Mouse (Mus musculus) embryonic facial prominence, embryonic 15.5 days (tissue): Measurements from ENCODE around the gene Cacnb4. TPM values are rescaled to one million over a fixed set of nuclear protein-coding genes. Genes with fewer than 3 reads are reported as not detected.

Experiments
- ATAC-seq: fragments of 200-750 bp; cut with Nextera tagmentation; 2 replicates; pipeline ENCODE4 v1.8.0; 2017; ENCODE audit warnings: low read depth, moderate TSS enrichment; ENCODE audit not compliant: insufficient number of reproducible peaks, low FRiP score, low TSS enrichment
- H3K27ac ChIP-seq: fragments of 300-500 bp; sonication (generic); replicated peaks from 2 replicates; pipeline ENCODE4 v1.5.1; 2015; ENCODE audit warnings: mild to moderate bottlenecking, inconsistent platforms
- H3K27me3 ChIP-seq: fragments of 300-500 bp; sonication (generic); 2 replicates; pipeline ENCODE4 v1.6.1; 2015; ENCODE audit warnings: inconsistent platforms
- H3K36me3 ChIP-seq: fragments of 300-500 bp; sonication (generic); 2 replicates; pipeline ENCODE4 v1.6.1; 2015; ENCODE audit warnings: mild to moderate bottlenecking, inconsistent platforms
- H3K4me1 ChIP-seq: fragments of 300-500 bp; sonication (generic); 2 replicates; pipeline ENCODE4 v1.6.1; 2015; ENCODE audit warnings: inconsistent platforms
- H3K4me2 ChIP-seq: fragments of 300-500 bp; sonication (generic); replicated peaks from 2 replicates; pipeline ENCODE4 v1.6.1; 2015; ENCODE audit warnings: mild to moderate bottlenecking, inconsistent platforms
- H3K4me3 ChIP-seq: fragments of 300-500 bp; sonication (generic); replicated peaks from 2 replicates; pipeline ENCODE4 v1.5.1; 2015; ENCODE audit warnings: mild to moderate bottlenecking, inconsistent platforms
- H3K9ac ChIP-seq: fragments of 300-500 bp; sonication (generic); 2 replicates; pipeline ENCODE4 v1.6.1; 2015; ENCODE audit warnings: inconsistent platforms
- H3K9me3 ChIP-seq: fragments of 300-500 bp; sonication (generic); replicated peaks from 2 replicates; pipeline ENCODE4 v1.6.1; 2016; ENCODE audit warnings: inconsistent platforms
- WGBS: fragments of 180-500 bp; shearing (Covaris S2); methylation state at CpG from one replicate; pipeline ENCODE4 v1.1.7; 2015; 5-methylcytosine and 5-hydroxymethylcytosine counted together
- polyA plus RNA-seq: library from polyadenylated mRNA; unstranded; fragments of >200 nt; fragmentation: Nextera tagmentation; extraction: Ambion mirVana; gene quantifications from 2 replicates; pipeline ENCODE4 v1.2.1, GENCODE M21; 2015

Cacnb4 gene
- polyA plus RNA-seq = 2.2 and 2.3 TPM in 2 replicates

DNA sequence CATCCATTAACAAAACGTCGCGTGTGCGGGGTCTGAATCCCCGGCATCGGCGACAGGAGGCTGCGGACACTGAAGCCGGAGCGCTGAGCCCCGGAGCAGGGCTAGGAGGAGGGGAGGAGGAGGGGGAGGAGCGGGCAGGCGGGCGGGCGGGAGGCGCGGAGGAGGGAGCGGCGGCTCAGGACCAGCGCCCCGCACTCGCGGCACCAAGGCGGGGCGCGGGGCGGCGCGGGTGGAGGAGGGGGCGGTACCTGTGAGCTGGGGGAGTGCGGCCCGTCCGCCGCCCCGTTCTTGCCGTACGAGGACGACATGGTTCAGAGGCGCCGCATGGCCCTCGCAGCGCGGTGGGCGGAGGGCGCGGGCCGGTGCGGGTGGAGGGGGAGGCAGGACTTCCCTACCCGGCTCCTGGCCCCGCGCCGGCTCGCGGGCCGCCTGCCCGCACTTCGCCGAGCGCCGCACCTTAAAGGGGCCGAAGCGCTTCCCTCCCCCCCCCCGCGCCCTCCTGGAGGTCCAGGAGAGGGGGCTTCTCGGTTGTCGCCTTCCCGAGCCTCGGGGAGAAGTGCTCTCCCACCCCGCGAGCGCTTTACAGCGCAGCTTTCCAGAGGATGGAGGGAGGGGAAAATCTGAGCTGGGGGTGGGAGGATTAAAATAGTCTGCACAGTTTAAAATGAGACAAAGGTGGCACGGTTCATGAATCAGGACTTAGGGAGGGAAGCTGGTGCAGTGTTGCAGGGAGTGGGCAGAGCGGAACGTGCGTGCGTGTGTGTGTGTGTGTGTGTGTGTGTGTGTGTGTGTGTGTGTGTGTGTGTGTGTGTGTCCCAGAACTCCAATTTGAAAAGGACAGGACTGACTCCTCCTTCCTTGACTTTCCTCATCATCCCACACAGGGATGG lies at the start of gene Cacnb4:
Gene Cacnb4, minus strand, starts transcription at position 809 of the 890 bp plus-strand sequence.
- peaks cover 9% of the 10 kb centered on the region for H3K27me3 ChIP-seq
- H3K9me3 ChIP-seq = no peaks in the 10 kb centered on the region
- H3K4me1 ChIP-seq = peaks cover 13% of the 10 kb centered on the region
- H3K36me3 ChIP-seq = no peaks in the 10 kb centered on the region
- H3K4me2 ChIP-seq = peak within 1 kb of the TSS; percentile 97
- H3K4me3 ChIP-seq = peak within 1 kb of the TSS; percentile 70
- no peak within 1 kb of the TSS for H3K27ac ChIP-seq
- WGBS = under 1% methylated on average over 72 of the region's 77 CpGs
- peak within 1 kb of the TSS; percentile 42 for H3K9ac ChIP-seq
- ATAC-seq = peak; percentile 84

DNA sequence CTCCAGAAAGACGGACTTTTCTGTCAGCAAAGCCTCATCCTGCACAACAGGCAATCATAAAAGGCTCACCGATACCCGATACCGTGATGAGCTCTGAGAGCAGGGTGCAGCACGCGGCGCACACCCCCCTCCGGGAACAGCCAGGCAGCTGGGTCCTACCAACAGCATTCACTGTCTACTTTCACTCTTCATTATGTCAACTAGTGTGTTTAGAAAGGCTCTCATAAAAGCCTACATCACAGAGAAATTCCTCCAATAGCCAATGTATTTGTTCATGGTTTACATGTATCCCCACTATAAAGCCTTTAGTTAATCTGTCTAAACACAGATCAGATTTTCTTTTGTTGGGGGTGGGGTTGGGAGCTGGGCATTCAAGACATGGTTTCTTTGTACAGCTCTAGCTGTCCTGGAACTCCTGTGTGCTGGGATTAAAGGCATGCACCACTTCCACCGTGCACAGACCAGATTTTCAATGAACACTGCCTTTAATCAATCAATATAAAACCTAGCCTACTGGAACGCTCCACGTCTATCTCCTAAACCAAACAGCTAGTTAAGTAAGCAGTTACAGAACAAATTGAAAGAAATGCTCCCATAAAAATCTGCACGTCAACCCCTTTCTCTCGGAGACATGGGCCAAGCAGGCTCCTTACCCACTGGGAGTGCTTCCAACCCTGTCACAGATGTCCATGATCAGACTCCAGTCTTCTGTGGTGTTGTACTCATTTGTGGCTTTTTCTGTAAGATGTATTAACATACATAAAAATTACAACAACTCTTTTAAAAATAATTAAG lies 43.8 kb upstream of the Cacnb4 start:
- no peak overlapping the region for H3K4me2 ChIP-seq

DNA sequence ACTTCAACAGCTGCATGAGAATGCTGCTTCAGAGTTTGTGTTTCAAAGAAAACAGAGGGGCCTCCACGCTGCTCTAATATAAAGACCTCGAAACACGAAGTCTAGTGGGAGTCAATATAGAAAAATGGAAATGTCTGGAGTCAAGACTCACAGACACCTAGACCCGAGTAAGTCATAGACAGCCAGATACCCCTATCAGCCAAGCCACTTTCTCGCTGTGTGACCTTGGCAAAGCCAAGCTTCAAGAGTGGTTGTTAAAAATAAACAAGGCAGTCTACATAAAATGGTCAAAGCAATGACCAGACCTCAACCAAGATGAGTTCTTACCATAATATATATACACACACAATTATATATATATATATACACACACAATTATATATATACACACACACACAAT lies 40.4 kb upstream of the Cacnb4 start:
- no peak for ATAC-seq
- no peak overlapping the region for H3K9ac ChIP-seq
- H3K4me1 ChIP-seq = 0 out of 2 replicates have a peak, but pooled peaks cover 4% of the 10 kb centered on the region
- H3K27me3 ChIP-seq = no peaks in the 10 kb centered on the region
- H3K36me3 ChIP-seq = peaks cover 18% of the 10 kb centered on the region; the same call in 1 of the 2 replicates
- H3K27ac ChIP-seq = no peak overlapping the region
- WGBS = 89% methylated on average over 5 of the region's 5 CpGs
- no peak overlapping the region for H3K4me3 ChIP-seq
- no peaks in the 10 kb centered on the region for H3K9me3 ChIP-seq
- H3K4me2 ChIP-seq = no peak overlapping the region

More for the DNA sequence above, 43.8 kb upstream of the Cacnb4 start:
- H3K27ac ChIP-seq = peak overlapping the region; percentile 39; the same call in 1 of the 2 replicates
- H3K36me3 ChIP-seq = peaks cover 4% of the 10 kb centered on the region; the same call in 1 of the 2 replicates
- WGBS = 42% methylated on average over 13 of the region's 13 CpGs
- H3K4me3 ChIP-seq = no peak overlapping the region
- no peaks in the 10 kb centered on the region for H3K27me3 ChIP-seq
- no peaks in the 10 kb centered on the region for H3K9me3 ChIP-seq
- no peak; the same call in 1 of the 2 replicates for ATAC-seq
- no peak overlapping the region for H3K9ac ChIP-seq
- H3K4me1 ChIP-seq = 0 out of 2 replicates have a peak, but pooled peaks cover 4% of the 10 kb centered on the region

DNA sequence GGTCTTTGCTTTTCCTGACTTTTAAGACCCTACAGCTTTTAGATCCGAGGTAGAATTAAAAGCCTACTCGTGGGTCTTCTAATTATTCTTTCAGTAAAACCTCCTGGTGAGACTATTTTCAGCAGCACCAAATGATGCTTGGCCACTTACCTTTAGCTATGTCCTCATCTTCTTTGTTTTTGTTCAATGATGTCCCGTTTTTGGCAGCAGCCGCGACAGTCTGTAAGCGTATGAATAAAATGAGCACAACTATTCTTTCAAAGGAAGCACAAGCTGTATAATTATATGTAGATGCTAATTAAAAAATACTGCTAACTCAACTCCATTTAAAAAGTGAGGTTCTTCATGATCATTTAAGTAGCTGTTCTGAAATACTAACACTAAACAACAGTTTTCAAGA lies 38.9 kb upstream of the Cacnb4 start:
- H3K4me1 ChIP-seq = 0 out of 2 replicates have a peak, but pooled peaks cover 2% of the 10 kb centered on the region
- ATAC-seq = no peak
- no peak overlapping the region for H3K9ac ChIP-seq
- no peak overlapping the region for H3K4me2 ChIP-seq
- H3K9me3 ChIP-seq = no peaks in the 10 kb centered on the region
- no peak overlapping the region for H3K27ac ChIP-seq
- H3K27me3 ChIP-seq = no peaks in the 10 kb centered on the region
- H3K36me3 ChIP-seq = peaks cover 18% of the 10 kb centered on the region; the same call in 1 of the 2 replicates
- 92% methylated on average over 6 of the region's 6 CpGs for WGBS
- no peak overlapping the region for H3K4me3 ChIP-seq

DNA sequence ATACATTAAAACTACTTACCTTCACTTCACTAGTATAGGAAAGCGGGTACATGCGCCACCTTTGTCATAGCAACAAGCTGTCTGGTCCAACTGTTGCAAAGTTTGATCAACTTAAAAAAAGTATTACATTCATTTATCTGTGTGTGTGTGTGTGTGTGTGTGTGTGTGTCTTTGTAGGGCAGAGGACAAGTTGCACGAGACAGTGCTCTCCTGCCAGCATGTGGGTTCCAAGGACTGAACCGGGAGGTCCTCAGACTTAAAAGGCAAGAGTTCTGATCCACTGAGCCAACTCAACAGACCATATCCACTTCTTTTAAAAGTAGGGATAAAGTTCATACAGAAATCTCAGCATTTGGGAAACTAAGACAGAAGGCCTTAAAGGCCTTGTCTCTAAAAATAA lies 37.5 kb upstream of the Cacnb4 start:
- Histone ChIP-seq H3K4me2 (no peak overlapping the region), H3K27ac (no peak overlapping the region), H3K9me3 (no peaks in the 10 kb centered on the region), H3K9ac (no peak overlapping the region), H3K36me3 (peaks cover 24% of the 10 kb centered on the region; the same call in 1 of the 2 replicates), H3K4me1 (no peaks in the 10 kb centered on the region), H3K27me3 (no peaks in the 10 kb centered on the region), H3K4me3 (no peak overlapping the region)
- WGBS = 92% methylated on average over 4 of the region's 4 CpGs
- ATAC-seq = no peak

DNA sequence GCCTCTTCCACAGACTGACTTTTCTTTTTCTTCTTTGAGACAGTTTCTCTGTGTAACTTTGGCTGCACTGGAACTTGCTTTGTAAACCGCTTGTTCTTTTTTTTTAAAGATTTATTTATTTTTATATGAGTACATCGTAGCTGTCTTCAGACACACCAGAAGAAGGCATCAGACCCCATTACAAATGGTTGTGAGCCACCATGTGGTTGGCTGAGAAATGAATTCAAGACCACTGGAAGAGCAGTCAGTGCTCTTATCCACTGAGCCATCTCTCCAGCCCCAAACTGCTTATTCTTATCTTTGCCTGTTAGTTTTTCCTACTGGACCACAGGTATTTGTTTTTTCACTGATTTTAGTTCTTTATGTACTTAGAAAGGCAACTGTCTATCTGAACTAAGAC lies 34.2 kb upstream of the Cacnb4 start:
- no peaks in the 10 kb centered on the region for H3K27me3 ChIP-seq
- H3K4me1 ChIP-seq = no peaks in the 10 kb centered on the region
- no peak overlapping the region for H3K4me3 ChIP-seq
- no peak overlapping the region for H3K27ac ChIP-seq
- no peak for ATAC-seq
- peaks cover 28% of the 10 kb centered on the region; the same call in 1 of the 2 replicates for H3K36me3 ChIP-seq
- 83% methylated on average over 2 of the region's 2 CpGs for WGBS
- H3K9me3 ChIP-seq = no peaks in the 10 kb centered on the region
- H3K4me2 ChIP-seq = no peak overlapping the region
- no peak overlapping the region for H3K9ac ChIP-seq

DNA sequence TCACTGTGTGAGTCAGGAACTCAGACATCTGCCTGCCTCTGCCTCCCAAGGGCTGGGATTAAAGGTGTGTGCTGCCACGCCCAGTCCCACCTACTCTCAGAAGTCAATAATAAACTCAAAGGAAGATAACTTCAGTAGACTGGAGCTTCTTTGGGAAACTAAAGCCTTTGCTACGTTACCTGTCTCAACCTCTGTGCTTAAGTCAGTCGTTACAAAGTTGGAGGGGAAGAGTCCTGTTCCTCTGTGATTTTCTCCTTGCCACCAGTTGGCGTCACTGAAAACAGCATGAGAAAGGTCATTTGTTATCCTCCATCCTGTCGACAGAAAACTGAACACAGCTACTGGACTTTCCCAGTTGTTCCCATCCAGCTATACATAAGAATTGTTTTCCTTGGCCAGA lies 32.8 kb upstream of the Cacnb4 start:
- H3K4me2 ChIP-seq = no peak overlapping the region
- H3K9me3 ChIP-seq = no peaks in the 10 kb centered on the region
- ATAC-seq = no peak
- H3K4me3 ChIP-seq = no peak overlapping the region
- no peaks in the 10 kb centered on the region for H3K27me3 ChIP-seq
- H3K27ac ChIP-seq = no peak overlapping the region
- H3K36me3 ChIP-seq = peaks cover 32% of the 10 kb centered on the region; the same call in 1 of the 2 replicates
- H3K9ac ChIP-seq = no peak overlapping the region
- 93% methylated on average over 5 of the region's 5 CpGs for WGBS
- H3K4me1 ChIP-seq = no peaks in the 10 kb centered on the region

DNA sequence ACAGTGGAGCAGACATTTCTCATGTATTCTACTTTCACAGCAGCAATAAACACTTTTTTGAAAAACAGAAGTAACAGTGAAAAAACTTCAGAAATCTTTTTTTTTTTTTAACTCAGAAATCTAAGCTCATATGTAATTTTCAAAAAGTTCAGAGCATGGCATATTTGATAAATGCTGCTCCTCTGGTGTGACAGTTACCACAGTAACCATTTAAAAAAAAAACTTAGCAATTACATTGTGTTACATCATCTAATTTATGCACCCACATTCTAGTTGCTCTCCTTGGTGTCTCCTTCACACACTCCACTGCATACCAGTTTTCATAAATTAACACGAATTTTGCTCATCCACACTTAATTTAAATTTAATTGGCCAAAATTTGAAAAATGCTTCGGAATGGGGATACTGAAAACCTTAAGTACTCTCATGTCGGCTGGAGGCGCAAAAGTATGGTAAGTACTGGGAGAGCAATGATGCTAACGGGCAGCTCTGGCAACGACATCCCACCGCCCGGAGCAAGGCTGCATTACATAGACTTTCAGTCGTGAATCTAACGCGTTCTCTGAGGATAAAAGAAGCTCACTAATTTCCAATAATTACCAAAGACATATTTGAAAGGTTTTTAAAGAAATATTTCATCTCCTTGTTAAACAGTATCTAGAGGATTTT lies 24.9 kb upstream of the Cacnb4 start:
- Histone ChIP-seq H3K4me3 (no peak overlapping the region), H3K27me3 (no peaks in the 10 kb centered on the region), H3K9me3 (no peaks in the 10 kb centered on the region), H3K36me3 (peaks cover 33% of the 10 kb centered on the region), H3K9ac (no peak overlapping the region), H3K27ac (no peak overlapping the region), H3K4me1 (no peaks in the 10 kb centered on the region), H3K4me2 (no peak overlapping the region)
- no peak for ATAC-seq
- 88% methylated on average over 11 of the region's 11 CpGs for whole genome bisulfite sequencing

DNA sequence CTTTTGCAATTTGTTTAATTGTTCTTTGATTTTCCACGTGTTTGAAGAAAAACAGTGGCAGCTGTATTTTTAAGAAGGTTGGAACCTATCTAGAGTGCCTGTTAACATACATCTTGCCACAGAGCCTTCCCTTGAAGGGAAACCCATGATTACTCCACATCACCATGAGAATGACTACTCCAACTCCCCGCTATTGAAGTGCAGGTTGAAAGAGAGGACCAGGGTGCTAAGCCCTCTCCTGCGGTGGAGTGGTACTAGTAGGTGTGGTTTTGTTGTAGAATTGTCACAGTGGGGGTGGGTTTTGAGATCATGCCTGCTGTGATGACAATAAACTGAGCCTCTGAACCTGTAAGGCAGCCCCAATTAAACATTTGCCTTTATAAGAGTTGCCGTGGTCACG lies 23.7 kb upstream of the Cacnb4 start:
- no peak overlapping the region for H3K9ac ChIP-seq
- H3K4me1 ChIP-seq = no peaks in the 10 kb centered on the region
- no peak overlapping the region for H3K4me2 ChIP-seq
- no peak for ATAC-seq
- H3K36me3 ChIP-seq = peaks cover 24% of the 10 kb centered on the region
- no peaks in the 10 kb centered on the region for H3K9me3 ChIP-seq
- 62% methylated on average over 5 of the region's 5 CpGs for WGBS
- no peak overlapping the region for H3K27ac ChIP-seq
- H3K27me3 ChIP-seq = no peaks in the 10 kb centered on the region
- H3K4me3 ChIP-seq = no peak overlapping the region

DNA sequence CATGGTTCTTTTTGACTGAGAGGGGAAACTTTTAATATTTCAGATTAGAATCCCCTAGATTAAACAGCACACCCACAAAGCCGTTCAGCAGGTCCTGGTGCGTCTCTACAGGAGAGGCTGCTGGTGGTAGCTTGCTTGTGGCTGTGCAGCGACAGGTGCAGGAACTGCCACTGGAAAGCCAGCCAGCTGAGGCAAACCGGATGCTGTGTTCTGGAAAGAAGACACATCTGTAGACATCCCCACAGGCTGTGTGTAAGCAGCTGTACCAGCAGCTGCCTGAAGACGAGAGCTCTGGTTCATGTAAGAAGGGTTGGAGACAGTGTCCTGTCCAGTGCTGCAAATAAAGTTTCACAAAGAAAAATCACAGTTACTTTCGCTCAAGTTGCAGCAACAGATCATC lies 18.0 kb upstream of the Cacnb4 start:
- no peak for ATAC-seq
- H3K36me3 ChIP-seq = peaks cover 6% of the 10 kb centered on the region
- H3K27ac ChIP-seq = no peak overlapping the region
- H3K4me1 ChIP-seq = no peaks in the 10 kb centered on the region
- WGBS = 68% methylated on average over 6 of the region's 6 CpGs
- H3K4me2 ChIP-seq = no peak overlapping the region
- H3K9ac ChIP-seq = no peak overlapping the region
- H3K4me3 ChIP-seq = no peak overlapping the region
- H3K9me3 ChIP-seq = no peaks in the 10 kb centered on the region
- no peaks in the 10 kb centered on the region for H3K27me3 ChIP-seq

DNA sequence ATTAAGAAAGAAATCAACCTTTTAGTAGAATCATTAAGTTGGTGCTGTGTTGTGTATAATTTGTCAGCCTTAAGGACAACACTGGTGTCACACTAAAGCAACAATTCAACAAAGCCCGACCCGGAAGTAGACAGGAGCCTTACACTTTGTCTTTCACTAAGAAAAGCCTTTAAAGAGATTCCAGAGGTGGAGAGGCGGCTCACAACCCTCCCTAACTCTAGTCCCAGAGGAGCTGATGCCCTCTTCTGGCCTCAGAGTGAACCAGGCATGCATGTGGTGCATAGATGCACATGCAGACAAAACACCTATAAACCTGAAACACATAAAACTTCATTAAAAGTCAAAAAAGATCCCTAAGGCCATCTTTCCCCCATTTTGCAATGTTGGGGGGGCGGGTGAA lies 15.1 kb upstream of the Cacnb4 start:
- Histone ChIP-seq H3K4me3 (no peak overlapping the region), H3K9me3 (no peaks in the 10 kb centered on the region), H3K27me3 (no peaks in the 10 kb centered on the region), H3K27ac (no peak overlapping the region), H3K36me3 (no peaks in the 10 kb centered on the region), H3K4me1 (no peaks in the 10 kb centered on the region), H3K4me2 (no peak overlapping the region), H3K9ac (no peak overlapping the region)
- no peak for ATAC-seq
- 82% methylated on average over 4 of the region's 4 CpGs for WGBS
